Mouse (Mus musculus) limb, embryonic 14.5 days (tissue): ENCODE measurements around the gene Fam8a1. TPM values are rescaled to one million over a fixed set of nuclear protein-coding genes. Genes with fewer than 3 reads are reported as not detected.

ENCODE experiments used
- ATAC-seq: fragments of 200-750 bp; cut with Nextera tagmentation; 2 replicates; pipeline ENCODE4 v1.8.0; 2017; ENCODE audit warnings: low read depth, moderate number of reproducible peaks, moderate TSS enrichment; ENCODE audit not compliant: low FRiP score
- DNase-seq: peaks from one replicate; pipeline ENCODE4 v3.0.0-alpha.2; 2015; ENCODE audit warnings: low spot score
- H3K27ac ChIP-seq: fragments of 300-500 bp; sonication (generic); replicated peaks from 2 replicates; pipeline ENCODE4 v1.5.1; 2014; ENCODE audit warnings: low read depth, mild to moderate bottlenecking, low read length, moderate library complexity, mixed read lengths
- H3K27me3 ChIP-seq: fragments of 300-500 bp; sonication (generic); 2 replicates; pipeline ENCODE4 v1.6.1; 2014; ENCODE audit warnings: low read length, mixed read lengths; ENCODE audit not compliant: control insufficient read depth, insufficient read depth
- H3K36me3 ChIP-seq: fragments of 300-500 bp; sonication (generic); 2 replicates; pipeline ENCODE4 v1.6.1; 2014; ENCODE audit warnings: mild to moderate bottlenecking, low read length, moderate library complexity, mixed read lengths; ENCODE audit not compliant: control insufficient read depth, insufficient read depth
- H3K4me1 ChIP-seq: fragments of 300-500 bp; sonication (generic); 2 replicates; pipeline ENCODE4 v1.6.1; 2014; ENCODE audit warnings: antibody characterized with exemption, low read length, mixed read lengths; ENCODE audit not compliant: control insufficient read depth, insufficient read depth
- H3K4me2 ChIP-seq: fragments of 300-500 bp; sonication (generic); replicated peaks from 2 replicates; pipeline ENCODE4 v1.6.1; 2014; ENCODE audit warnings: low read depth, mild to moderate bottlenecking, low read length, moderate library complexity; ENCODE audit not compliant: severe bottlenecking
- H3K4me3 ChIP-seq: fragments of 300-500 bp; sonication (generic); replicated peaks from 2 replicates; pipeline ENCODE4 v1.5.1; 2014; ENCODE audit warnings: low read length
- H3K9ac ChIP-seq: fragments of 300-500 bp; sonication (generic); 2 replicates; pipeline ENCODE4 v1.6.1; 2014; ENCODE audit warnings: mild to moderate bottlenecking, low read depth, low read length, moderate library complexity; ENCODE audit not compliant: severe bottlenecking
- H3K9me3 ChIP-seq: fragments of 300-500 bp; sonication (generic); 2 replicates; pipeline ENCODE4 v1.6.1; 2016; ENCODE audit warnings: low read length; ENCODE audit not compliant: control insufficient read depth
- POLR2A ChIP-seq: fragments of 200-500 bp; IDR thresholded peaks from 2 replicates; pipeline ENCODE4 v1.8.0; 2012; ENCODE audit warnings: inconsistent platforms, mild to moderate bottlenecking, moderate library complexity, borderline replicate concordance; ENCODE audit not compliant: insufficient read depth, insufficient read length; ENCODE audit errors: extremely low read depth
- WGBS: fragments of 180-500 bp; shearing (Covaris S2); extraction: QIAGEN DNeasy Blood & Tissue Kit; methylation state at CpG from one replicate; pipeline ENCODE4 v1.1.7; 2014; 5-methylcytosine and 5-hydroxymethylcytosine counted together
- polyA plus RNA-seq, 2 experiments: library from polyadenylated mRNA; depleted of rRNA in 1 of 2; stranded (reverse) in 1 of 2; unstranded in 1 of 2; fragments of >200 nt; fragmentation: Nextera tagmentation in 1 of 2; extraction: Ambion mirVana in 1 of 2; gene quantifications; 2 replicates each; pipeline versions ENCODE4 v1.2.1 to v1.2.3; 2012 to 2014

The Fam8a1 gene
- polyA plus RNA-seq, 2 experiments, result 14.0 to 38.8 TPM

DNA sequence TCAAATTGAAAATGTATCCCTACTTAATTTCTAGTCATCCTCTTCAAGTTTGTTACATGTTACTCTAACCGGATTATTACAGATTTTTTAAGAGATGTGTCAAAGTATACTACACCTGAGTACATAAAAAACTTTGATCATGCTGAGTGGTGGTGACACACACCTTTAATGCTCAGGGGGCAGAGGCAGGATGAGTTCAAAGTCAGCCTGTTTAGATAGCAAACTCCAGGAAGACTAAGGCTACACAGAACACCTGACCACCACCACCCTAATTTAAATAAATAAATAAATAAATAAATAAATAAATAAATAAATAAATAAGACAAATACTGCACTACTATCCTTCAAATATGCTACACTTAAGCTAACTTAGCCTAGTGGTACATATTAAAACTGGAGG lies 26.6 kb downstream of the Fam8a1 start:
- Histone ChIP-seq H3K4me2 (no peak overlapping the region), H3K9me3 (no peaks in the 10 kb centered on the region), H3K27me3 (no peaks in the 10 kb centered on the region), H3K4me3 (no peak overlapping the region), H3K4me1 (no peaks in the 10 kb centered on the region), H3K36me3 (peaks cover 51% of the 10 kb centered on the region), H3K27ac (no peak overlapping the region), H3K9ac (no peak overlapping the region)
- 93% methylated on average over 1 of the region's 1 CpGs for WGBS
- no peak for DNase-seq
- TF ChIP-seq POLR2A, result no peak
- no peak for ATAC-seq

DNA sequence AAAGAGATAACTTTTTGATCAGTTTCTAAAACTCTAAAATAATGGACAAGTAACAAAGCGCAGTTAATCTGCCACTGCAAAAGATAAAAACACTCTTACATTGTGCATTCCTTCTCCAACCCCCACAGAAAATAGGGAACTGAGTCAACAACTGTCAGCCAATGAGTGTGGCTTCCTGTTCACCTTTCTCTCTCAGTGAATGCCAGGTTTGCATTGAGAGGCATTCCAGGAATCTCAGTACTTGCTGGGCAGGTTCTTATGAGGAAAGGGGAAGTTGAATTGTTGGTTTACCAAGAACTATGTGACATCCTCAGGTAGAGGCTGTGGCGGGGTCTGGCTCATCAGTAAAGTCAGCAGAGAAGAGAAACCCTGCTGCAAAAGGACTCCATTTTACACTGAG lies 27.5 kb downstream of the Fam8a1 start:
- peaks cover 57% of the 10 kb centered on the region for H3K36me3 ChIP-seq

DNA sequence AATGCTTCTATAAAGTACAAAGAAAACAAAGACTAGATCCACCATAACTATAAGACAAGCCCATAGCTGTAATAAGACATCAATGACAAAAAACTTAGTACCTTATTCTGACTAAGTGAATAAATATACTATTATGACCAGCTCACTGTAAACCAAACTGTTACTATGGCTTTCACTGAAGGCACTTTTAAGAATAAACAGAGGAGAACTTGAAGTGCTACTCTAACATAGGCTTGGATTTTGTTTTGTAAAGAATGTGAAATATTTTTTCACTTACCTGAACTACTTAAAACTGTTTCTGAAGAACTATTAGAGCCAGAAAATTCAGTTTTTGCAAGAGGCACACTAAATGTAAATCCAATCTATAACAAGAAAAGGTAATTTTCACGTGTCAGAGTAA lies 30.1 kb downstream of the Fam8a1 start:
- Histone ChIP-seq H3K4me1 (no peaks in the 10 kb centered on the region), H3K4me2 (no peak overlapping the region), H3K27ac (no peak overlapping the region), H3K36me3 (peaks cover 54% of the 10 kb centered on the region), H3K9me3 (no peaks in the 10 kb centered on the region), H3K27me3 (no peaks in the 10 kb centered on the region), H3K9ac (no peak overlapping the region), H3K4me3 (no peak overlapping the region)
- DNase-seq, result no peak
- no peak for ATAC-seq
- no peak for TF ChIP-seq POLR2A
- WGBS, result 93% methylated on average over 1 of the region's 1 CpGs

More for the DNA sequence above, 27.5 kb downstream of the Fam8a1 start:
- no peak for TF ChIP-seq POLR2A
- Histone ChIP-seq H3K9ac (no peak overlapping the region), H3K4me2 (no peak overlapping the region), H3K4me3 (no peak overlapping the region), H3K4me1 (no peaks in the 10 kb centered on the region), H3K9me3 (no peaks in the 10 kb centered on the region), H3K27ac (no peak overlapping the region), H3K27me3 (no peaks in the 10 kb centered on the region)
- no peak for ATAC-seq
- WGBS, result 77% methylated on average over 2 of the region's 2 CpGs
- DNase-seq, result no peak

DNA sequence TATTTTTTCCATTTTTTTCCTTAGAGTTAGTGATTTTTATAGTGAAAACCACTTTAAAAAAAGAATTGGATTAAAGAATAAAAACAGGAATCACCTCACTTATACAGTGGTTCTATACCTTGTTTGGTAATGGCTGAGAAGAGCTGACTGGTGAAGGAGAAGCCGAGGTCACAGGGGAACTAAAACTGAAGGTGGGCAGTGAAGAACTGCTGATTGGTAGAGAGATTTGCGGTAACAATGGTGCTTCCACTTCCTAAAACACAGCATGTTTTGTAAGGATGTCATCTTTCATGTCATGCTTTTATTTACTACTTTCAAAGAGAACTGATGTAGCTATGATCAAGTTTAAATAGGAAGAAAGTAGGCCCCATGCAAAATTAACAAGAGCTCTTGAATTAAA lies 32.2 kb downstream of the Fam8a1 start:
- Histone ChIP-seq H3K9me3 (no peaks in the 10 kb centered on the region), H3K27ac (no peak overlapping the region), H3K4me3 (no peak overlapping the region), H3K27me3 (no peaks in the 10 kb centered on the region), H3K9ac (no peak overlapping the region), H3K4me1 (no peaks in the 10 kb centered on the region), H3K4me2 (no peak overlapping the region), H3K36me3 (peaks cover 46% of the 10 kb centered on the region)
- no peak for TF ChIP-seq POLR2A
- DNase-seq, result no peak
- WGBS, result 88% methylated on average over 2 of the region's 2 CpGs
- no peak for ATAC-seq

DNA sequence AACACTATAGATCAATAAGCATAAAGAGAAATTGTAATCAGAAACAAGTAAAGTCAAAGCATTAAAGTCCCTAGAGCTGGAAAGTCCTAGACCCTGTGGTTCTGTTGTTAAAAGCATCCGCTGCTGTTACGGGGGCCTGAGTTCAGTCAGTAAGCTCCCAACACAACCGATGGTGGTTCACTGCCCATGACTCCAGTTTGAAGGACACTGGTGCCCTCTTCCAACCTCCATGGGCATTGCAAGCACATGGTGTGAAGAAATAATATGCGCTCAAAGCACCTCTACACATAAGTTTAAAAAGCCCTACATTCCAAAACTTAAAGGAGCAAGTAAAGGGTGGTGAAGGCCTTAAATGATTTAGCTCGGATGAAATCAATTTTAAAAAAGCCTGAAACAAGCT lies 33.8 kb downstream of the Fam8a1 start:
- H3K27me3 ChIP-seq, result no peaks in the 10 kb centered on the region
- H3K9ac ChIP-seq, result no peak overlapping the region
- peaks cover 46% of the 10 kb centered on the region for H3K36me3 ChIP-seq
- no peaks in the 10 kb centered on the region for H3K4me1 ChIP-seq
- no peak for ATAC-seq
- H3K4me3 ChIP-seq, result no peak overlapping the region
- H3K27ac ChIP-seq, result no peak overlapping the region
- no peaks in the 10 kb centered on the region for H3K9me3 ChIP-seq
- H3K4me2 ChIP-seq, result no peak overlapping the region
- no peak for TF ChIP-seq POLR2A
- no peak for DNase-seq
- WGBS, result 82% methylated on average over 5 of the region's 5 CpGs

DNA sequence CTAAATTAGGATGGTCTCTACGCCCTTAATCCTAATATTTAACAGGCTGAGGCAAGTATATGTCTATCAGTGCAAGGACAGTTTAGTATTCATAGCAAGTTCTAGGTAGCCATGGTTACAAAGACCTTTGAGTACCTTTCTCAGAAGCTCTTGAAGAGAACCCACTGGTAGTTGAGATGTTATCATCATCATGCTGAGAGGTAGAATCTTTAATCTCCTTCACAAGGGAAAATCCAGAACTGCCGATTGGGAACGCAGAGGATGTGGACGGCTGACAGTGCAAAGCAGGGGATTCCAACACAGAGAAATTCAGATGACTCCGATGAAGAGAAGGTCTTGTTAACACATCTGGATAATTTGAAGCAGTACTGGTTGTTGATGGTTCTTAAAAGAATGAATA lies 44.2 kb downstream of the Fam8a1 start:
- H3K36me3 ChIP-seq, result peaks cover 58% of the 10 kb centered on the region
- 97% methylated on average over 5 of the region's 5 CpGs for WGBS

More for the DNA sequence above, 44.2 kb downstream of the Fam8a1 start:
- TF ChIP-seq POLR2A, result no peak
- no peak for DNase-seq
- Histone ChIP-seq H3K27me3 (no peaks in the 10 kb centered on the region), H3K27ac (no peak overlapping the region), H3K4me2 (no peak overlapping the region), H3K4me3 (no peak overlapping the region), H3K9me3 (no peaks in the 10 kb centered on the region), H3K4me1 (no peaks in the 10 kb centered on the region), H3K9ac (no peak overlapping the region)
- ATAC-seq, result no peak
